Mouse (Mus musculus) ovary, postnatal 14 days (tissue): Measurements from ENCODE around the gene Fkbp2.

Source experiments
- DNase-seq: peaks from one replicate; pipeline ENCODE4 v3.0.0; 2022; ENCODE audit warnings: low spot score

Fkbp2 gene

DNA sequence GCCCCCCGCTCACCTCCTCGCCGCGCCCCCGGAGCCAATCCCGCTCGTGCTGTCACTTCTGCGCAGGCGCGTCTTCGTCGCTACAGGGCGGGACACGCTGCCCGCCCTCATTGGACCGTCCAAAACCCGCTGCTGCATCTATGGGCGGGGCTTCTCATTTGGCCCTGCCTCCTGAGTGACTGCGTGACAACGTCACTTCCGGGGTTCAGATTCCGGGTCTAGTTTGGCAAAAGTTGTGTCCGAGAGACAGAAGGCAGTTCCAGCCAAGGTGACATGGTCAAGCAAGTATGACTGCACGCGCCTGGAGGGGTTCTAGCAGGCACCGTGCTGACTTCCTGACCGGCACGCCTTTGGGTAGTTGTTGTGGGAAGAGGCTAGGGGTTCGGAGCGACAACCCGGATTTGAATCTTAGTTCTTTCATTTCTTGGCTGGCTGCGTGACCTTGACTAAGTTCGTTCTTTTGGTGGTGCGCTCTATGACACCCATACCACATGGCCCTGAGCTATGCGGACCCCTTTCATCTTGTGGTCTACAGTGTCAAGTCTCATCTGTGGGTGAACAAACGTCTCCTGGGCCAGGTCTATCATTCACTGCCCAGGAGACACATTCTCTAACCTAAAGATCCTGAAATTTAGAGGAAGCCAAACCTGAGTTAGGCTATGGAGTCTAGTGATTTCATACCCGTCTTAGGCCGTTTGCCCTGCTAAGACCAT lies at the start of gene Fkbp2:
Gene Fkbp2 (minus strand): TSS at position 121 of the 713 bp plus-strand sequence.
- DNase-seq = peak; percentile 97

DNA sequence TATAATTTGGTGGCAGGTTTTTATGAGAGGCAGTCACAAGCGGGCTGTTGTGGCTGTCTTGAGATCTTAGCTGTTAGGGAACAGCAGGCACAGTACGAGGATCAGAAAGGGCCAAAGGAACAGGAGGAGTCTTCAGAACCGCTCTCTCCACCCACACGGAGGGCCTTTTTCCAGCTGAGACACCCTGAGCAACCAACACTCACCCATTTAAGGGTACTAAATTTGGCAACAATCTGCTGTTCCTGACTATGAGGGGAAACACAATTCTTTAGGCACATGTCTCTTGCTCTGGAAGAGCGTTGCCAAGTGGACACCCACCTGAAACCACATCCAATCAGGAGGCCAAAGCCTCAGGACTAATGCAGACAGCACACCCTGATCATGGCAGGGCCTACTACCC lies 49.2 kb upstream of the Fkbp2 start:
- no peak for DNase-seq

DNA sequence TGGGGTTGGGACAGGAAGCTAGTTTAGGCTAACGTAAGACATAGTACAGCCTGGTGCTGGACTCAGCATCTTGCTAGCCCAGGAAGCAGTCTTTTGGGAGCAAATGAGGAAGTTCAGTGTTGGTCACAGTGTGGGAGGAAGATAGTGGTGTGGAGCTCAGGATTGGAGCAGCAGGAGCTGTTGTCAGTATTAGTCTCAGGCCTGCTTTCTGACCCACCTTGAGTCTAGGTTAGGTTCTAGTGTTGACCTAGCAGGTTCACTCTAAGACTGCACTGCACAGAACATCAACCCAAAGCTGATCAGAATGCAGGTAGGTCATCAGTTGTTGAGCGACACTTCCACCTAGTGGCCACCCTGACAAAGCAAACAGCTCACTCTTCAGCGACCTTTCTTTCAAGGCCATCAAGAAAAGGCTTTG lies 39.9 kb upstream of the Fkbp2 start:
- DNase-seq = peak; percentile 33

DNA sequence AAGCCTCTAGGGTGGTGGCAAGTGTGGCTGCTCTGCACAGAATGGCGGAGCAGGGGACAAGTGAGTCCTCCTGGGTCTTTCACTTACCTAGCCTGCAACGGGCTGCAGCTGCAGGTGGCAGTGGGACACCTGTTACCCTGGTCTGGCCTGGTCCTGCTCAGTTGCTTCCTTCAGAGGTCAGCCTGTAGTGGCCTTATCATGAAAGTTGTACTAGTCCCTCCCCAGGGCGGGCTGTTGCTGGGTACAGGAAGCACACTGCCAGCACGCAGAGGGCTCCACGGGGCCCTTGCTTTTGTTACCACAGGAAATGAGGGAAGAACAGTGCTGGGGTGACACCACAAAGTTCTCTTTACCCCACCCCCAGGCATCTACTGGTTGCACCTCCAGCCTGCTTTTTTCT lies 38.9 kb upstream of the Fkbp2 start, which contains the start of gene Fermt3:
Gene Fermt3 (minus strand): TSS at position 279 of the 400 bp plus-strand sequence.
- DNase-seq = no peak

DNA sequence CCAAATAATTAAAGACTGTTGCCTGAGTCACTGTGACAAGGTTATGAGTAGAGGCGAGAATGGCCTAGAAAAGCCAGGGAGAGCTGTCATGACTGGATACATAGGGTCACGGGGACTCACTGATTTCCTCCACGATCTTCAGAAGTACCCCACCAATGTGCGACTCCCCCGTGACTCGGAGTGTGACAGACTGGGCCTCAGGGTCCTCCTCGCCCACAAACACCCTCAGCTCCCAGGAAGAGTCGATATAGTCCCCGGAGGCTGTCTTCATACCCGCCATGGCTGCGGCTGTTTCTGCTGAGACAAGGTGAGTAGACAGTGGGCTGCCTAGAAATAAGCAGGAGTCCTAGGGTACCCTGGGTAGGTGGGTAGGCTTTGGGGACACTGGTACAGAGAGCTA lies 38.2 kb upstream of the Fkbp2 start:
- DNase-seq = no peak

DNA sequence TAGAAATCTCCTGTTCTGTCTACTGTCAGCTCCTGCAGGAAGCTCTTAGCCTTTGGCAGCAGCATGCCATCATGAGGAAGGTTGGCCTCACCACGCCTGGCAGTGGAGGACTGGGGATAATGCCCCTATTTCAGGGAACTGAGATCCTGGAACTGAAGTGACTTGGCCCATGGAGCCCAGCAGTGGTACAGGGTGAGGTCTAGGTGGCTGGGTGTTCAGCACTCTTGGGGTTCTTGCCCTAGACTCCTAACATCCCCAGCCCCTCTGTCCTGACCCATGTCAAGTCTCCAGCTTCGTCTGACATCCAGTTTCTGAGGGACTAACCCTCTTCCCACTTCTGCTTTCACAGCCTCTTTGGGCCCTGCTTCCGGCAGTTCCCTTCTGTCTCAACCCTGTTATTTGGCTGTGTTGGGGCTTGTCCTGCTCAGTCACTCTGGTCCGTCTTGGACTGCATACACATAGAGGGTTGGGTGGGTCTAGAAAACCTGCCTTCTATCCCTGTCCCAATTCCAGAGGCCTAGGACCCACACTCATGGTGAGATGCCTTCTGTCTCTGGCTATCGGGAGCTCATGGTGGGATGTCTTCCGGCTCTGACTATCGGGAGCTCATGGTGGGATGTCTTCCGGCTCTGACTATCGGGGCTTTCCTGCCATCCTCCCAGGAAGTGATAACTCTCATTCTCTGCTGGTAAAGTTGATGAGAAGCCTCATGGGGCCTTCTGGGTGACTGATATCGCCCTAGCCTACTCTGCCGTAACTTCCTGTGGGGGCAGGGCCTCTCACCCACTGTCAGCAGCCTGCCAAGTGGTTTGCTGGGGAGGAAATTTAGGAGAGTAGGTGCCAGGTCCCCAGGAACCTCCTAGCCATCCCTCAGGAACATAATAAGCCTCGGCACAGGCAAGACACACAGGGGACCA lies 37.5 kb upstream of the Fkbp2 start:
- no peak for DNase-seq

DNA sequence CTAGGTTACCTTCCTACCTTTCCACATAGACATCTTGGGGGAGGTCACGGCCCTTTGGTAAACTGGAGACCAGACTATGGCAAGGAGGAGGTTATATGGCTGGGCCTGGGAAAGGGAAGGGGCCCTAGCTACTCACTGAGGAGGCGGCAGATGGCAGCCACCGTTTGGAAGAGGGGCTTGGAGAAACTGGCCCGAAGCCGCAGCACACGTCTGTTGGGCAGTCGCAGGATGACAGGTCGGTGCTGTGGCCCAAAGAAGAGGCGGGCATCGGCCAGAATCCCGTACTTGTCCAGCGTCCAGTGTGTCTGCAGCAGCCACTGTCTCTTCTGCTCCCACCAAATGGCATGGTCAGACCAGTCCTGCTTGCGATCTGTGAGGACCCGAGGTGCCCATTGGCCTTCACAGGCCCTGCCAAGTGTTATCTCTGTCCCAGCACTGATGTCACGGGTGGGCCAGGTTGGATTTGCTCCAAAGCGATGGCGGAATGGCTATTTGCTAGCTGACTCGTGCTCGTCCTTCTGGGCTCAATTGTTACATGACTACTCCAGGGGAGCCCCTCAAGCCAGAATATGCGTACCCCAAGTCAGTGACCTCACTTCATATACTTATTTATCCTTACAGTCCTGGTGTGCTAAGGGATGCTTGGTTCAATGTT lies 34.3 kb upstream of the Fkbp2 start:
- no peak for DNase-seq

DNA sequence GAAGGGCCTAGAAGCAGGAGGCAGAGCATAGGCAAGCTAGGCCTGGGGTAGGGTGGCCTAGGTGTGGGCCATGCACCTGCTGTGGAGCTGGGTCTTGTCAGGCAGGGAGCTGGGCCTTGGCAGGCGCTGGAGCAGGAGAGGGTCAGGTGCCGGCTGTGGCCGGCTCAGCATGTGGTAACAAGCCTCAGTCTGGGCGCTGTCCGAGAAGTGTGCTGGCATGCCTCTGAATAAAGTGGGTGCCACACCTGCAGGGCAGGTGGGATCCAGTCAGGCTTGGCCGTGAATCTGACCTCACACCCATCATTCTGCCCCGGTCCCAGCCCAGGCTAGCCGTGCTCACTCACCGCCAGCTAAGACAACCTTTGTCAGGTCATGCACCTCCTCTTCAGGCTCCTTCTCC lies 33.7 kb upstream of the Fkbp2 start:
- no peak for DNase-seq

DNA sequence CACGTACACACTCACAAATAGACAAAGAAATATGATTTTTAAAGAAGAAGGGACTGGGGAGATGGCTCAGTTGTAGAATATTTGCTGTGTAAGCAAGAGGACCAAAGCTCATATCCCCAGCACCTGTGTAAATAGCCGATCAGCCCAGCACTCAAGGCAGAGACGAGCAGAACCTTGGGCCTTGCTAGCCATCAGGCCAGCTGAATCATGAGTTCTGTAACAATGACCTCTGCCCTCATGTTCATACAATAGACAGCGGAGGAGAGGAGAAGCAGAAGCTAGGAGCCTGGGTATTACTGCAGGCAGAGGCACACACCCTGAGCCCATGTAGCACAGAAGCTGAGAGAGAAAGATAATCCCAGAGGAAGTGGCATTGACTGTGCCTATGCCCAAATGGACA lies 32.1 kb upstream of the Fkbp2 start:
- no peak for DNase-seq

DNA sequence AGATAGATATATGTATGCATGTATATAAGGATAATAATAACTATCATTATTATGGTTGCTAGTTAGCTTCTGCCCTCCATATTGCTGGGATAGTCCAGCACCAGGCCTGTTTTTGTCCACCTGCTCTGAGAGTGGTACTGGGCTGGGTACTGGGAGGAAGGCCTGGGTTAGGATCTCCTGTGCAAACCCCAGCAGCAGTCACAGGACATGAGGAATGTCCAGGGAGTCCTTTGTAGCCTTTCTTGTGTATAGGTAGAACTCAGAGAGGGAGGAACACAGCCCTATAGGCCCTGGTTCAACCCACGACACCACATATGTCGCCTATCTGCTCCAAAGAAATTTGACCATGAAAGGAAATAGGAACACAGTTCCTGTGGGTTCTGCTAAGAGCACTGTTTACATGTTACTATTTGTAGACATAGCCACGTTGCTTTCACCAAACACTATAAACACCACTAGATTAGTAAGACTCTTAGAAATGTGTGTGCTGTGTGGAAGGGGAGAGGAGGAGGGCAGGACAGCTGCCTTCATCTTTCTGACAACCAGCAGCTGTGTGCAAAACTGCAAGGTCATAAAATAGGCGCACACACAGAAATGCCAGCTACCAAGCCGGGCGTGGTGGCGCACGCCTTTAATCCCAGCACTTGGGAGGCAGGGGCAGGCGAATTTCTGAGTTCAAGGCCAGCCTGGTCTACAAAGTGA lies 26.7 kb upstream of the Fkbp2 start:
- no peak for DNase-seq

DNA sequence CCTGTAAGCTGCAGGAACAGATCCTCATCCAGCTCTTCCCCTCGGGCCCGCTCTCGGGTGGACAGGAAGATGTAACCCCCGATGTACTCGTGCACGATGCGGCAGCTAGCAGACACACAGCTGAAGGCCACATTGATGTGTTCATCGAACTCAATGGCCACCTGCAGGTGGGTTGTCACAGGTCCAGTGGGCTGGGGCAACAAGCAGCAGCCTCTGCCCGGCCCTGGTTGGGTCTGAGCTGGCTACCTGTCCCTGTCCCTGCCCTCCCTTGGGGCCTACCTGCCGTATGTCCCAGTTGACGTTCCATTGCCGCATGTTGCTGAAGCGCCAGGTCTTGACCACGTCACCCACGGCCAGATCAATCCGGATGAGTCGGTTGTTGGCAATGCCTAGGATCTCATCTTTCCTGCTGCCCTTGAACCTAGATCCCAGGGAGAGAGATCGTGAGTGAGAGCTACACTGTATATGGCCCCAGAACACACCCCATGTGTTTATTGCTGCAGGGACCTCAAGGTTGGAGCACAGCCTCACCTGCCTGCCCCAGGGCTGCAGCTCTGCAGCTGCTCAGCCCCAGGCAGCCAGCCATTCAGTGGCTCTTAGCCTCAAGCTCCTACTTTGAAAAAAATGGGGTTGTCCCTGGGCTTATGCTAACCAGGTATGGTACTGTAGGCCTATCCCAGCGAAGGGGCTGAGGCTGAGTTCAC lies 19.2 kb upstream of the Fkbp2 start:
- no peak for DNase-seq

DNA sequence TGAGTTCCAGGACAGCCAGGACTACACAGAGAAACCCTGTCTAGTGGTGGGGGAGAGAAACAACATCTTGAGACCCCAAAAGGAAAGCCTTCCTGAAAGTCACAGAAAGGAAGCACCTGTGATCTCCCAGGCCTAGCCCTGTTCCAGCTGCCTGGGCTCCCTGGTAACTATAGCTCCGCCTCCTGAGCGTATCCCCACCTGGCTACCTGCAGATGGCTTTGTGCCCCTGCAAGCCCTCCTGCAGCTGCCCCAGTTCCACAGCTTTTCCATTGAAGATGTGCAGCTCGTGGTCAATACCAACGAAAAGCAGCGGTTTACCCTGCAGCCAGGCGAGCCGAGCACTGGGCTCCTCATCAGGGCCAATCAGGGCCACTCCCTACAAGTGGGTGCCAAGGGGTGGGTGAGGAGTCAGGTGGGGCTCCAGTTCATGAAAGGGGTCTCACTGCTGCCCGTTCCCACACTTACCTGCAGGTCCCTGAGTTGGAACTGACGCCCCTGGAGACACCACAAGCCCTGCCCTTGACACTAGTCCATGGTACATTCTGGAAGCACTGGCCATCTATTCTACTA lies 17.5 kb upstream of the Fkbp2 start:
- DNase-seq = no peak

DNA sequence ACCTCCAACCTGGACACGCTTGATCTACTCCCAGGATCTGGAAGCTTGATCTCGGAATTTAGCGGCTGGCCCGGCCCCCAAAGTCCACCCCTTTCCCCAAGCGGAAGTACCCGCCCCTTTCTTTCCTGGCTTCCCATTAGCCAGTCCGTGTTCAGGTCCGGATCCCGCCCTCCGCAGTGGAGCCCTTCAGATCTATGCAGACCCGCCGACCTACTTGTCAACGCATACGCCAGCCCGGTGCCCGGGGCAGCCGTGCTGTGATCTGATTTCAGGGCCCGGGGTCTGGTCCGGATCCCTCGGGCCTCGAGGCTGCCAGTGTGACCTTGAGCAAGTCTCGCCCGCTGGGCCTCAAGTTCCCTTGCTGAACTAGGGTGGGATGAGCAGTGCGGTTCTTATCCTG lies 15.7 kb upstream of the Fkbp2 start, which contains the start of the genes Nudt22 and Trpt1:
Gene Nudt22 (minus strand): TSS at position 112 of the 400 bp plus-strand sequence.
Gene Trpt1 (plus strand): TSS at position 126 of the 400 bp plus-strand sequence.
- DNase-seq = peak; percentile 69

DNA sequence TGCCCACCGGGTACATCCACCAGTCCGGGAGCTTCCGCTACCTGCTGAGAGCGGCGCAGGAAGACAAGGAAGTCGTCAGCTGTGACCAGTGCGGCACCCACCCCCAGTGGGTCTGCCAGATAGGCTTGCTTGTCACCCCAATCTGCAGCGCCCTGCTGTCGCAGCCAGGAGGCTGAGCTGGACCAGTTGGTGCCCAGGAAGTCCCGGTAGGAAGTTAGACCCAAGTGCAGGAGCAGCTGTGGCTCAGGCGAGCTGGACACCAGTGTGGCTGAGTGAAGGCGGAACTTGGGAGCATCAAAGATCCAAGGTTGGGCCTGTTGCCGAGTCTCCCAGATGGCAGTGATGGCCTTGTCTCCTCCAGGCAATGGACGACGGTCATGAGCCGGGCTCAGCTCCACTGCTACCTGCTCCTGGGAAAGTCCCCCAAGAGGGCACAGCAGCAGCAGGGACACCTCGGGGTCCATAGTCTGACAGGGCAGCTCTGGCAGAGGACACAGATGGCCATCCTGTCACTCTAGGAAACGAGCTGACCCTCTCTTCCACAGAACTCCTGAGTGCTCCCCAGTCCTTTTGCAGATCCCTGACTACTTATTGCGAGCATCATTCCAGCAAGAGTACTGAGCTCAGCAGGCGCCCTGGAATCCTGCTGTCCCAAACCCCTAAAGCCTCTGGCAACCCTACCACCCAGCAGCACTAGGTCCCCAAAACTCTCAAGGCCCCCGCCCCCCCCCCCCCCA lies 15.1 kb upstream of the Fkbp2 start:
- no peak for DNase-seq

DNA sequence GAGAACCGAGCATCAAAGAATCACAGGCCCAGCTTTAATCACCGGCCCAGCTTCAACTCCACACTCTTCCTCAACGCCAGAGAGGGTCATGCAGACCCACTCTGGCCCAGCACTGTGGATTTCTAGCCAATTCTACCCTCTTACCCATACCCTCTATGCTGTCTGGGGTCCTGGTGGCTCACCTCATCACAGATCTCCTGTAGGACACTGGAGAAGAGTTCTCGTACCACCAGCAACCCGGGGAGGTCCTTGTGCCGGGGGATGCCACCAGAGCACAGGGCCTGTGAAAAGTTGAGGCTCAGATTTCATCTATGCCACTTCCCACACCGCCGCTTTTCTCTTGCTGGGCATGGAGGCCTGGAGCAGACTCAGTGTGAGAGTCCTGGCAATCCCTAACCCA lies 14.2 kb upstream of the Fkbp2 start:
- no peak for DNase-seq

DNA sequence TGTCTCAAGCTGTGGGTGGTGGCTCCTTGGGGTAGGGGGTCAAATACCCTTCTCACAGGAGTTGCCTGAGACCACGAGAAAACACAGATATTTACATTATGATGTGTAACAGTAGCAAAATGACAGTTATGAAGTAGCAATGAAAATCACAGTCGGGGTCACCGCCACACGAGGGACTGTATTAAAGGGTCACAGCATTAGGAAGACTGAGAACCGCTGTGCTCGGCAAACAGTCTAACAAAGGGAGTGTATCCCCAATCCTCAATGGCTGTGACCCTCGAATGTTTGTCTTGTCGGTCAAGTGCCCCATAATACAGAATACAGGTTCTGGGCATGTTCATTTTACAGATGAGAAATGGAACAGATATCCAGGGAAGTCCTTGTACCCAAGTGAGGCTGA lies 13.7 kb upstream of the Fkbp2 start:
- DNase-seq = no peak

DNA sequence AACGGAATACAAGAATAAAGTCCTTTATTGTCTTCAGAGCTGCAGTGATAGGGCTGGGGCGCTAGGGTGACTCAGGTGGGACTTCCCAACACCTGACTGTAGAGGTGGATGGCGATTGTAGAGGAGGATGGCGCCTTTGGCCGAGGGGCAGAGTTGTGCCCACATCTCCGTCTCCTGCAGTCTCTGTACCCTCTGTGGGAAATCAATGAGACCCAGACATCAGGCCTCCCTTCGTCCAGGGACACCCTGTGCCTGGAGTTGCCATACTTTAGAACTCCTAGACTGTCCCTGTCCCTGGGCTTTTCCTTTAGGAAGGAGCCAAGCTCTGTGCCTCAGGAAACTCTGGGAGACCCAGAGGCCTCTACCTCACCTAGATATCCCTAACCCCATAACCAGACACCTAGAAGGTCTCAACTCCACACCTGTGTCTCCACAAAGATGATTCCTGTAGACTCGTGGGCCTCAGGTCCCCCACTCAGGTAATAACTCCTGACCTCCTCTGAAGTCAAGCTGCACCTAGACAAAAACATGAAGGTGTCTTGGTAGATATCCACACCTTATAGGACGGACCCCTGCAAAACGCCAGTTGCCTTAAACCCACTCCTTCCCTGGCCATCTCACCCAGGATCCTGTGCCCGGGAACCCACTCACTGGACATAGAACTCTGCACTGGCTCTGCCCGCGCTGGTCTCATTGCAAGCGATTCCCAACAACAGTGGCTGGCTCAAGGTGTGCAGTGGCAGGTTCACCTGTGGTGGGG lies 12.9 kb upstream of the Fkbp2 start:
- DNase-seq = no peak

DNA sequence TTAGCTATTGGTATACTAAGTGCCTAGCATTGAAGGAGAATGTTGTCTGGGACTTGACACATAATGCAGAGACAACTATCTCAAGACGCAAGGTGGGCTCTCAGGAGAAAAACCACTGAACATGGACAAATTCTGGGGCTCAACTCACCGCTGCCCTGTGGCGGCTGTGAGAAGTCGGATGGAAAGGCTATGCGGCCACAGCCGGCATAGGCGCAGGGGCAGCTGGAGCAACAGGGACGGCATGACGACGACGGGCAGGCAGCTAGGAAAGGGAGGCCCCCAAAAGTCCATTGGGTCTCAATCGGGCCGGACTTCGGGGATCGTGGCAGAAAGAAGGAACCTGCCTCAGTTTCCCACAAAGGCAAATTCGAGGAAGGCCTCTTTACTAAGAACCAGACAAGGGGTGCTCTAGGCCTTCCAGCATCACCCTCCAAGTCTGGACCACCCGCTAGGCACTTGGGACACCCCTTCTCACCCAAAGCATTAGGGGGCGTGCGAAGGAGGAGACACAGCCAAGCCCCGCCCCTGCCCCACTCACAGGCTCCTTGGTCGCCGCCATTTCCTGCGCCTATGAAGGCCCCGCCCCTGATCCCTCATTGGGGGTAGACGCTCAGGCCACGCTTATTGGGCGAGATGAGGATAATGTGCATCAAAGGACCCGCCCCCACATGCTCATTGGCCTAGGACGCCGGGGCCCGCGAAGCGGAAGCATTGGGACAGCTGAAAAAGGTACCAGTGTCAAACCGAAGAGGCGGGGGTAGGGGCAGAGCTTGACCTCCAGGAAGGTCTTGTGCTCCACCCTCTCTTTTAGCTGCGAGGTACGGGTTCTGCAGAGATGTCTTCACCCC lies 11.9 kb upstream of the Fkbp2 start, which contains the start of gene Dnajc4:
Gene Dnajc4 (minus strand): TSS at position 562 of the 848 bp plus-strand sequence.
- peak; percentile 87 for DNase-seq
